ENCODE assay signal across 10 mouse cellular contexts in genomic region chr2:169008756-169009155, GRCm38 (mm10). TPM values are rescaled to one million over a fixed set of nuclear protein-coding genes. Genes with fewer than 3 reads are reported as not detected.
DNase-seq lines count a peak whose midpoint lies in the region; ATAC-seq lines count a peak whose summit lies in the region.
"Had no signal": no experiment of that assay in that cellular context is flagged by ENCODE, and none has a peak within 500 bp of the region (broad histone marks: within the 10 kb centered on the region; RNA-seq: fewer than 3 reads in every experiment).

No protein-coding gene starts in this region.

- H3K9ac ChIP-seq in heart, embryonic 12.5 days = no peak overlapping the region
- H3K9ac ChIP-seq in heart, embryonic 11.5 days (ENCODE audit: low read depth, low read length) = no peak overlapping the region
- H3K9ac ChIP-seq in limb, embryonic 13.5 days = 0 out of 2 replicates have a peak overlapping the region, but pooled peaks have one; percentile 19
- H3K9ac ChIP-seq: midbrain, embryonic 12.5 days had no signal

- DNase-seq in heart, adult 18-20 months = peak; percentile 12 to 41
- peak; percentile 84 for DNase-seq in ZHBTc4 (ENCODE audit: low read depth, low spot score)
- DNase-seq in cerebellum, adult 8-10 months = no peak
- DNase-seq in left cerebral cortex, adult 11 months (ENCODE audit: low spot score) = no peak
- no peak for DNase-seq in right cerebral cortex, postnatal 10 days (ENCODE audit: low spot score in 2 of 2)

- no peaks in the 10 kb centered on the region for H3K4me1 ChIP-seq in heart, embryonic 12.5 days (replicated peaks)
- no peaks in the 10 kb centered on the region for H3K4me1 ChIP-seq in heart, embryonic 11.5 days (ENCODE audit: control insufficient read depth, insufficient read depth, low read length)
- H3K4me1 ChIP-seq in limb, embryonic 13.5 days = peaks cover 28% of the 10 kb centered on the region

- H3K9me3 ChIP-seq in heart, embryonic 12.5 days (replicated peaks) = 0 out of 2 replicates have a peak, but pooled peaks cover 7% of the 10 kb centered on the region
- H3K9me3 ChIP-seq in heart, embryonic 11.5 days (replicated peaks; ENCODE audit: control insufficient read depth, low read length) = no peaks in the 10 kb centered on the region
- H3K9me3 ChIP-seq in limb, embryonic 13.5 days = no peaks in the 10 kb centered on the region
- H3K9me3 ChIP-seq: midbrain, embryonic 12.5 days had no signal

- no peak for ATAC-seq in heart, embryonic 12.5 days (ENCODE audit: insufficient number of reproducible peaks, low FRiP score)
- ATAC-seq in heart, embryonic 11.5 days (replicated peaks; ENCODE audit: insufficient number of reproducible peaks, low FRiP score, low TSS enrichment) = no peak
- ATAC-seq in limb, embryonic 13.5 days (ENCODE audit: low FRiP score, low read depth) = peak; percentile 80; the same call in 1 of the 2 replicates

- WGBS in heart, embryonic 12.5 days = 78% methylated on average over 20 of the region's 20 CpGs
- WGBS in heart, embryonic 11.5 days (ENCODE audit: insufficient replicate concordance) = 78% methylated on average over 20 of the region's 20 CpGs
- WGBS in limb, embryonic 13.5 days = 25% methylated on average over 20 of the region's 20 CpGs

- H3K4me3 ChIP-seq in heart, embryonic 12.5 days = no peak overlapping the region
- H3K4me3 ChIP-seq in heart, embryonic 11.5 days (ENCODE audit: low read depth, low read length) = no peak overlapping the region
- peak overlapping the region; percentile 33 for H3K4me3 ChIP-seq in limb, embryonic 13.5 days
- H3K4me3 ChIP-seq: midbrain, embryonic 12.5 days had no signal

- H3K4me2 ChIP-seq in heart, embryonic 12.5 days = no peak overlapping the region
- no peak overlapping the region for H3K4me2 ChIP-seq in heart, embryonic 11.5 days
- peak overlapping the region; percentile 60 for H3K4me2 ChIP-seq in limb, embryonic 13.5 days (replicated peaks)
- H3K4me2 ChIP-seq: midbrain, embryonic 12.5 days had no signal

- no peaks in the 10 kb centered on the region for H3K27me3 ChIP-seq in heart, embryonic 12.5 days (replicated peaks)
- H3K27me3 ChIP-seq in heart, embryonic 11.5 days (ENCODE audit: control insufficient read depth, insufficient read depth, low read length) = no peaks in the 10 kb centered on the region
- no peaks in the 10 kb centered on the region; the same call in 1 of the 2 replicates for H3K27me3 ChIP-seq in limb, embryonic 13.5 days
- H3K27me3 ChIP-seq: midbrain, embryonic 12.5 days had no signal

- H3K27ac ChIP-seq in heart, embryonic 12.5 days (ENCODE audit: poor library complexity, severe bottlenecking) = no peak overlapping the region
- 0 out of 2 replicates have a peak overlapping the region, but pooled peaks have one; percentile 41 for H3K27ac ChIP-seq in heart, embryonic 11.5 days (ENCODE audit: low read depth, low read length)
- H3K27ac ChIP-seq in limb, embryonic 13.5 days = no peak overlapping the region; the same call in 1 of the 2 replicates
- H3K27ac ChIP-seq: midbrain, embryonic 12.5 days had no signal

- H3K36me3 ChIP-seq in heart, embryonic 12.5 days = no peaks in the 10 kb centered on the region
- no peaks in the 10 kb centered on the region for H3K36me3 ChIP-seq in heart, embryonic 11.5 days (ENCODE audit: control insufficient read depth, insufficient read depth, low read length)
- no peaks in the 10 kb centered on the region for H3K36me3 ChIP-seq in limb, embryonic 13.5 days
- H3K36me3 ChIP-seq: G1E; midbrain, embryonic 12.5 days had no signal

RNA-seq across cellular contexts. Expression of gene Zfp64, which starts 53.4 kb away (rescaled TPM):
- 1 to 10 TPM; 6.6 to 6.8 TPM for total RNA-seq in heart, adult 18-20 months (2021)
- polyA plus RNA-seq in heart, embryonic 12.5 days (2016; fragmentation: Nextera tagmentation; extraction: Ambion mirVana) = 20.8 and 21.0 TPM in 2 replicates
- polyA plus RNA-seq in heart, embryonic 11.5 days (2014; fragmentation: Nextera tagmentation; extraction: Ambion mirVana) = 19.2 and 23.2 TPM in 2 replicates
- 52.3 and 53.4 TPM in 2 replicates for polyA plus RNA-seq in limb, embryonic 13.5 days (2015; fragmentation: Nextera tagmentation; extraction: Ambion mirVana)

Comparison
In these comparisons a context has a peak if more than half of its experiments do, and no peak if none do; other contexts are left out.
1. DNase-seq: peak in heart, adult 18-20 months (2 of 2) and ZHBTc4 (single experiment); none in cerebellum, adult 8-10 months (single experiment), left cerebral cortex, adult 11 months (single experiment) and right cerebral cortex, postnatal 10 days (0 of 2).